Mouse (Mus musculus) layer of hippocampus, postnatal 14 days (tissue): Measurements from ENCODE around the gene Tbx3. TPM values are rescaled to one million over a fixed set of nuclear protein-coding genes. Genes with fewer than 3 reads are reported as not detected.

ENCODE experiments used
- DNase-seq, 2 experiments: peaks; one replicate each; pipeline ENCODE4 v3.0.0; 2021 to 2022; ENCODE audit warnings: low spot score in 2 of 2, mixed read lengths in 1 of 2
- total RNA-seq, 2 experiments: library from RNA; stranded (reverse); gene quantifications; 2 replicates each; pipeline ENCODE4 v1.2.3; 2021

Gene Tbx3
- total RNA-seq, 2 experiments from 2014 or later: 3.1 to 3.9 TPM

DNA sequence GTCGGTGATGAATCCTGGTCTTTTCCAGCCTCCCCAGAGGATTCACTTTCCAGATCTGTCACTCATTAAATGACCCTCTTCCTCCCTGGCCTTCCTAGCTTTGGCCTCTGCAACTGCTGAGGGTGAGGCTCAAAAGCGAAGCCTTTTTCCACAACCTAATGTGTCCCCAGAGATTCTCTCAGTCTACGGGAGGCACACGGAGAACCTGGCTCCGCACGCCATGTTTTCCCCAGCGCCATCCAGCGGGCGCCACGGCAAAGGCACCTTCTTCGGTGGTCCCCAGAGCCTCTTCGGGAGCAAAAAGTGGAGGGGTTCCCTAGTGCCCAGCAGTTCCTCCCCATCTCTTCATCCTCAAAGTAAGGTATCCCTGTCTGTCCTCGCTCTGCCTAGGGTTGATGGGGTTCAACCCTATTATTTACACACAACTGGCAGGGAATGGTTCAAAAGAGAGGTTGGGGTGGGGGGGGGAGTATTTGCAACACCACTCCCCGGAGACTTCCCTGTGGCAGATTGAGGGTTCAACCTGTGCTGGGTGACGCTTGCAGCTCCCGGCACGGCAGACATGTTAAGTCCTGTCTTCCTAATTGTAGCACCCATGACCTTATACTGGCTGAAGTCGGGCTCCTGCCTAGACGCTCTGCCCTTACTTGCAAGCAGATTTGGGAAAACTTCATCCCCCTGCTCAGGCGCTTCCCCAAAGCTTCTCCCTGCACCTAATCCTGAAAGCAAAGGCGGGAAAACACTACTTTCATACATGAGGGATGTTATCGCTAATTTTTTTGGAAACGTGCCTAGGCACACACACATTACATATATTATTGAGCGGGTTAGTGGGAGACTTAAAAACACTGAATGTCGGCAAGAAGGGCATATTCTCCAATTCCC, 9.7 kb upstream of the Tbx3 start:
- no peak for DNase-seq

DNA sequence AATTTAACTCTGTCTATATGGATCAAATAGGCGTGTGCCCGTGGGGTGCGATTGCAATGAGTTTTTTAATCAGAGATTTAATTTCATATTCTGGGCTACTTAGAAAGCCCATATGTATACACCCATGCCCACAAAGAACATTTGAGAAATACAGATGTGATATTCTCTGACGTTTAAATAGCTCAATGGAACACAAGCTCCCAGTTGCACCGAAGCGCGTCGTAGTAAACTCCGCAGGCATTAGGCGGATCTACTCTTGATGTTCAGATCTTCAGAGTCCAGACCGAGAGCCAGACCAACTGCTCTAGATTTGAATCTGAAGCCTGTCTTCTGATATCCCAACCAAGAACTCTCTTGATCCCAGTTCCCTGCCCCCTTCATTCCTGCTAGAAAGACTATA, 9.0 kb upstream of the Tbx3 start:
- DNase-seq: no peak

DNA sequence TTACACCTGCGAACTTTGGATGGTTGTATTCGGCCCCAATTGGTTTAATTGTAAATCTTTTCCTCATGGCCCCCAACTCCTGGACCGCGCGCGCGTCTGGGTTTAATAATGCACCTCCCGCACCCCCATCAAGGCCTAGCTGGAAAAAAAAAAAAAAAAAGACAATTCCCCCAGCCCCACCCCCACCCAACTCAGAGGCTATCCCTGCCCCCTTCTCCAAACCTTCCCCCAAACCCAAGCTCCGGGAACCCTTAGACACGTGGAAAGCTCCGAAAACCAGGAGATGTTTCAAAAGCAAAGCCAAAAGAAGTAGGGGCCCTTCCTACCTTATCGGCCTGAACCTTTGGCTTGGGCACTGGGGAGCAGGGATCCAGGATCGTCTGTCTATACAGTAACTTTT, 8.1 kb upstream of the Tbx3 start:
- DNase-seq: no peak

DNA sequence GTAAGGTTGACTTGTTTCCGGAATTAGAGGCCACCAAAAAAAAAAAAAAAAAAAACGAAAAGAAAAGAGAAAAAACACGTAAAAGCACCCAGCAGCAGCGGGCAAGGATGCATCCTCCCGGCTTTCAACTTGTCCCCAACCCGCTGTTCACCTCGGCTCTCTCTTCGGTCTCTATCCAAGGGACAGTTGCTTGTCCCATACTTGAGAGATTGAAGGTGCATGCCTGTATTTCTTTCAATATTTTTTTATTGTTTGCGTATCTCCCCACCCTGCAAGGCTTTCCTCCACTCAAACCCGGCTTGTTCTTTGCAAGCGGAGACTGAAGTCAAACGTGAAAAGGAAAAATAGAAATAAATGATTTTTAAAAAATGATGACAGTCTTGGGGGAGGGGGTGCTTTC, 7.7 kb upstream of the Tbx3 start:
- no peak for DNase-seq

DNA sequence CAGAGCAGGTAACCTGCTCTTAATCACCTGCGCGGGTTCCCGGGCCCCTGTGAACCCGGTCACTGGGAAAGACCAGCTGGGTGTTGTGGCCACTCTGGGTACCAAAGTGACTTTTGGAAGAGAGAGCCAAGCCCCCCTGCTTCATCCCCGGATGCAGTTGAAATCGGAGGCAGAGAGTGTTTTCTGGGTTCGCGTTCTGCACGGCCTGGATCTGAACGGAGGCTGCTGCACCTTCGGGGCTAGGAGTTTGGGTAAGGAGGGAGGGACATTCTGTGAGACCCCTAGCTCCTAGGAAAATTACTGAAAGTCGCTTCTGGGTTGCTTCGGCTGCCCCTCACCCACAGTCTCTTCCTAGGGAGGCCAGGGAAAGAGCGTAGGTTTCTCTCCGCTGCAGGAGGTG, 7.2 kb upstream of the Tbx3 start:
- no peak for DNase-seq

DNA sequence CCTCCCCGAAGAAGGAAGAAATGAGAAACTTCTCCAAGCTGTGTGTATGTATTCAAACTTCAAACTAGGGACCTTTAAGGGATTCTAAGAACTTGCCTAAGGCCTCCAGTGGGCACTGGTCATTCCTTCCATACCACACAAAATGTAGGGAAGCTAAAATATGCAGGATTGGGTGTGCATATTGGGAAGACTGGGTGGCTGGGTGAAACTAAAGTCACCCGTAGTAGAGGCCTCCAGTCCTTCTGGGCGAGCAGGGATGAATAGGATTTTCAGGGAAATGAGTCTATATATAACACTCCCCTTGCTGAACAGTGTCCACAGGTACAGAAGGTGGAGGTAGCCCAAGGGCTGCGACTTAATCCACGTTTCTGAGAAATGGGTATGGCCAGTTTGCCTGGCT, 6.7 kb upstream of the Tbx3 start:
- no peak for DNase-seq

DNA sequence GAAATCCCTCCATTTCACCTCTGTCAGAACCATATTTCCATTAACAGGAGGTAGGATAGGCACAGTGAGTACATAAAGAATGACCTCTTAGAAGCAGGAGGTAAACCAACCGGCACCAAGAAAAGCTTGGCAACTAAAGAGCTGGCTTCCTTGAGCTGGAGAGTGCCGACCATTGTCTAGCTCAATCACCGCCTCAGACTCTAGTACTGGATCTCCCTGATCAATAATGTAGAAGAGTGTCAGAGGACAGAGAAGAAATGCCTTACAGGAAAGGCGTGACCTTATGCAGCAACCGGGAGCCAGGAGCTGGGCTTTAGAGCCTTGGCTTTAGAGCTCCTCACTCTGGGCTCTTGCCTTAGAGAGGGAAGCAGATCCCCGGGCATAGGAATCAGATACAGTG, 4.7 kb upstream of the Tbx3 start:
- no peak for DNase-seq

DNA sequence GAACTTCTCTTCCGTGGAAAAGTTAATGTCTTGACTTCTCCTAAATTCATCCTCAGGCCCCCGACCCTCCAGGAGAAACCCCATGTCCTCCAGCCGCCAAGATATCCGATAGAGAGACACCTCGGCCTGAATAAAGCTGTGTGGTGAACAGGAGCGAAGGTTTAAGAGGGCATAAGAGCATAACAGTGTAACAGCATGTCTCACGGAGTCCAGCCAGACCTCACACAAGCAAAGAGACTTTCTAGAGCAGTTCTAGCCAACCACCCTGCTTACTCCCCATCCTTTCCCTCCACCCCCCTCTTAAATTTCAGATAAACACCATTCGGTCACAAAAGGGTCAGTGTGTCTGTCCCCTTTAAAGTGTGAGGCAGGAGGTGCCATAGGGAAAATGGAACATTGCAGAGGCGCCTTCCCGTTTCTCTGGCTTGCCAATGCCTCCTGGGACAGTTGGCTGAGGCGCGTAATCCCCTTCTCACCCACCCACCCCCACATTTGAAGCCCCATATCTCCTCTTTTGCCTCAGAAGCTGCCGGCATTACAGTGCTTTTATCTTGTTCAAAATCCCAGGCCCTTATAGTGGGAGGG, 3.0 kb upstream of the Tbx3 start:
- DNase-seq: no peak

DNA sequence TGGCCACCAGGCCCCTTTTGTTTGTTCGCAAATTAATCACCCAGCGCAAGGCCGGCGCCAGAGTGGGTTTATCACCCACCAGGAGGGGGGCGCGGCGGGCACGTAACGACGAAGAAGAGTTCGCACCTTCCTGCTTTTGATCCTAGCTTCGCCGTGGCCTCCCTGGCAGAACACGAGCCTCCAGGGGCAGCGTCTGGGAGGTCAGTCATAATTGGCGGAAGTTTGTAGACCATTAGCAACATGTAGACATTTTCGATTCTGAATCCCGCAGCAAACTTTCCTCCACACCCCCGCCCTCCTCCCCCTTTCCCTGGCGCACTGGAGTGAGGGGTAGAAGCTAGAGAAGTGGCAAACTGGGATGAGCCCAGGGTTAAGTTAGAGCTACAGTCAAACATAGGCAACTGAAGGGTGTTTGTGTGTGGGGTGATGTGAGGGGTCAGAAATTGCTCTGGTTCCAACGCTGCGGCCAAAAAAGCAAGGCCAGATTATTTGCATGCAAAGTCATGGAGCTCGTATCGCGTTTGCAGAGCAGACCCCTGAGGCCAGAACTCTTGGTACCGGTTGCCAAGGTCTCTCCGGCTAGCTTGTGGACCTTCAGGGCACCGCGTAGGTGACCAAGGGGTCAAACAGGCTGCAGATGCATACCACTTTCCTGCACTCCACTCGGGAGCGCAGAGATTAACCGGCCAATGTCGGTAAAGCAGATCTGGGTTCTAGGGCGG, 2.1 kb upstream of the Tbx3 start:
- no peak for DNase-seq

DNA sequence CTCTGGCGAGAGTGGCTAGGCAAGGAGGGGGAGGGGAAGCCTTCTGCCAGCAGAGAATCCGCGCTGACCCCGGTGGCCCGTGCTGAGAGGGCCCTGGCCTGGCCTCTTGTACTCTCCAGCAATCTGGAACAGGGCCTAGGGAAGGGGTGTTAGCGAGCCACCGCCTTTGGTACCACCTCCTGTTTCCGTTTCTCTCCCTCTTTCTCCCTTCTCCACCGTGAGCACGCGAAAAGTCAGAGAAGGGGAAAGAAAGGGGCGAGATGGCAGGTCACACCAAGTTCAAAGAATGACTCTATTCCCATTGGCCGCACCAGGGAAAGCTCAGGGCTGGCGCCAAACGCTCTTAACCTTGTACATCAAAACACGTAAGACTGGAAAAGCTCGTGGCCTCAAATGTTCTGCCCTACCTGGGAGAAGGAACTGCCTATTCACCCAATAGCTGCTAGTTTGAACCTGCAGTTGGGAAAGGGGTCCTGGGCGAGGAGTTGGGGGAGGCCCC, 1.5 kb upstream of the Tbx3 start:
- DNase-seq: no peak

DNA sequence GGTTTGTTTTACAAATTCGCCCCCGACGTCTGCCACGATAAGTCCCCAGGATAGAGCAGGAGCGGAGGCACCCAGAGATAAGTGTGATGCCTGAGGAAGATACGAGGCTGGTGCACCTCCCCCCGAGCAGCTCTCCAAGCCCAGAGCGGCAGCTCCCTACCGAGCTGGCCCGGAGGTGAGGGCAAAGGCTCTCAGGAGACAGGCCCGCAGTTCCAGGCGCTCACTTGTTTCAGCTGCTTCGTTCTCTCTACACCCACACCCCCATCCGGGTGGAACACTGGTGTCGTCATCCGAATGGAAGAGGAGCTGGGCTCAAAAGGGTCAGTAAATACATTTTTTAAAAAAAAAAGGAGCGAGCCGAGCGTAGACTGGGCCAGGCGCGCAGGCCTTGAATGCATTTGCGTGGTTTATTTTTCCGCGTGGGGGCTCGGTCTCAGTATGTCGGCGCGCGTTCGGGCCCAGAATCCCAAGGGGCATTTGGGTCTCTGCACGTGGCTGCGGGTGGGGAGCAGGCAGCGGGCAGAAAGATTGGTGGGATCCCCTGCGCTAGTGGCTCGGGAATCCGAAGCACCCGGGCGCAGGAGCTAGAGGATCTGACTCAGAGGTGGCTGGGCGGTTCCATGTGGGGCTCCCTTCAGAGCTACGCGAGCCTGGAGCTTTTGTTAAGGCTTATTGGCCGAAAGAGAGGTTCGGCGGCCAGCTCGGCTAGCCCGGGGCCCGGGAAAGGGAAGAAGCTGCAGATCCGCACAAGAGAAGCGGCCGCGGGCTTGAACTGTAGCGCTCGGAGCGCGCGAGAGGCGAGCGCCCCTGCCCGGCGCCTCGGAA, 516 bp upstream of the Tbx3 start:
- no peak for DNase-seq

DNA sequence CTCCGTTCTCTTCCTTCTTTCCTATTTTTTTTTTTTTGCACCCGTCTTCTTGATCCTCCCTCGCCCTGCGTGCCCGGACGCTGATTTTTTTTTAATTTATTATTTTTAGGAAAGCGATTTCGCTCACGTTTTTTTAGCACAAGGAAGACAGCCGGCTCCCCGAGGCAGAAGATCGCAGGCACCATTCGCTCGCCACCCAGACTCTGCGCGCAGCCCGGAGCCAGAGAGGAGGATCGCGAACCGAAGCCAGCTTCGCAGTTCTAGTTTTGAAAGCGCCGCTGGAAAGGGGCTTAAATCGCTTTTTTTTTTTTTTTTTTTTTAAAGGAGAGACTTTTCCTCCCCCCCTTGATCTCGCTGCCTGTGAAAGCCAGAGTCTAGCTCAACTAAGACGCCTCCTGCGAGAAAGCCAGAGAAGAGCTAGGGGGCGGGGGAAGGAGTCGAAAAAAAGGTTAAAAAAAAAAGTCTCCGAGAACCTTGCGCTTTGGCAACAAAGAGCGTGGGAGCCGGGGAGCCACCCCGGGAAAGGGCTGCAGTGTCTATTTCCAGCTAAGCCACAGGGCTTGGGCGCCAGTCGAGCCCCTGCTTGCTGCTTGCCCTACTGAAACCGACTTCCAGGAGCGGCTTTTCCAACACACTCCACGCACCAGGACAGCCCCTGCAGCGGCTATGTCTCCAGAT, 794 bp downstream of the Tbx3 start:
- DNase-seq: no peak

DNA sequence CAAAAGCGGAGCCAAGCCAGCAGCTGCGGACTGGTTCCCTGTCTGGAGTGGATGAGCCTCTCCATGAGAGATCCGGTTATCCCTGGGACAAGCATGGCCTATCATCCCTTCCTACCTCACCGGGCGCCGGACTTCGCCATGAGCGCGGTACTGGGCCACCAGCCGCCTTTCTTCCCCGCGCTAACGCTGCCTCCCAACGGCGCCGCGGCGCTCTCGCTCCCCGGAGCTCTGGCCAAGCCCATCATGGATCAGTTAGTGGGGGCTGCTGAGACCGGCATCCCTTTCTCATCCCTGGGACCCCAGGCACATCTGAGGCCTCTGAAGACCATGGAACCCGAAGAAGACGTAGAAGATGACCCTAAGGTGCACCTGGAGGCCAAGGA, 1.5 kb downstream of the Tbx3 start:
- no peak for DNase-seq

DNA sequence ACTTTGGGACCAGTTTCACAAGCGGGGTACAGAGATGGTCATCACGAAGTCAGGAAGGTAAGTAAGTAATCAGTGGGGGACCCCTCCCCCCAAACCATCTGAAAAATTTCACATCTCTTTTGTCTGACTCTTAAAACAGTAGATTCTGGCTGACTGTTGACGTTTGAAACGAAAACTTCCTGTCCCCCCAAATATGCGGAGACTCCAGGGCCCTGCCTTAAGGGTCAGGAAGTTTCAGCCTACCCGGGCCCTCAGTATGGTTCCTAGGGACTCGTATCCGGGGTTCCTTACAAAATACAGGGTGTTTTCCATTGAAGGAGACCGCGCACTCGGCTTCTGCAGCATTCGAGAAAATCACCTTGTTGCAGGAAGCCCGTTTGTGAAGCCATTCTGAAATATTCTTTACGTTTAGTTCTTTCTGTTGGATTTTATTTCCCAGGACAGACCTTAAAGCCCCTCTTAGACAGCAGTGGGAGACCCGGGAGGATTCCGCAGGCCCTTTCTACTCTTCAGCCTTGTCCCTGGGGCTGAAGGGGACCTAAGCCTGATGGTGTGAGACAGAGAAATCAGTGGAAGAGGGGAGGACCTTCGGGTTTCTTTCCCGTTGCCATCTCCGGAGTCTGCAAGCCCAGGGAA, 2.0 kb downstream of the Tbx3 start:
- DNase-seq: no peak

DNA sequence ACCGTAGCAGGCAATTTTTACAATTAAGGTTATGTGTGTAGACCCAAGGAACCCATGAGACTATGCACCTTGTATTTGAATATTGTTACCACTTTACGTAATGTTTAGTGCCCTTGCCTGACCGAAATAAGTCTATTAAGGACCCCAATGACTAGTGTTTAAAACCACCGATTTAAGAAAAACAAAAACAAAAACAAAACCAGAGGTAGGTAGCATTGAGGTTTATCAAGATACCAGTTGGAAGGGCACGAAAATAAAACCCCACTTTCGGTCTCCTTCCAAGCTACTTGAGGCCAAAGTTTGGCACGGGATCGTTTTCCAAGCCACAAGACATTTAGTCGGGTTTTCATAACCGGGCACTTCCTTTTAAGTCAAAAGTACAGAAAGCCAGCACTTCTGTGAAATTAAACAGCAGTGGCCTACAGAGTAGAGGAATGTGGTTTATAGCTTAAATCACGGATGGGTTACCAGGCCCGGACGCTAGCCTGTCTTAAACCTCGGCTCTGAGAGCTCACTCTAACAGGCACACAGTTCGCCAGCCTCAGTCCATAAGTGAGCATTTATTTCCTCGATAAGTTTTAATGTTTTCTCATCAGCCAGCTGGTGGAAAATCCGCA, 2.6 kb downstream of the Tbx3 start:
- DNase-seq: peak in 1 of 2 experiments; percentile 13

DNA sequence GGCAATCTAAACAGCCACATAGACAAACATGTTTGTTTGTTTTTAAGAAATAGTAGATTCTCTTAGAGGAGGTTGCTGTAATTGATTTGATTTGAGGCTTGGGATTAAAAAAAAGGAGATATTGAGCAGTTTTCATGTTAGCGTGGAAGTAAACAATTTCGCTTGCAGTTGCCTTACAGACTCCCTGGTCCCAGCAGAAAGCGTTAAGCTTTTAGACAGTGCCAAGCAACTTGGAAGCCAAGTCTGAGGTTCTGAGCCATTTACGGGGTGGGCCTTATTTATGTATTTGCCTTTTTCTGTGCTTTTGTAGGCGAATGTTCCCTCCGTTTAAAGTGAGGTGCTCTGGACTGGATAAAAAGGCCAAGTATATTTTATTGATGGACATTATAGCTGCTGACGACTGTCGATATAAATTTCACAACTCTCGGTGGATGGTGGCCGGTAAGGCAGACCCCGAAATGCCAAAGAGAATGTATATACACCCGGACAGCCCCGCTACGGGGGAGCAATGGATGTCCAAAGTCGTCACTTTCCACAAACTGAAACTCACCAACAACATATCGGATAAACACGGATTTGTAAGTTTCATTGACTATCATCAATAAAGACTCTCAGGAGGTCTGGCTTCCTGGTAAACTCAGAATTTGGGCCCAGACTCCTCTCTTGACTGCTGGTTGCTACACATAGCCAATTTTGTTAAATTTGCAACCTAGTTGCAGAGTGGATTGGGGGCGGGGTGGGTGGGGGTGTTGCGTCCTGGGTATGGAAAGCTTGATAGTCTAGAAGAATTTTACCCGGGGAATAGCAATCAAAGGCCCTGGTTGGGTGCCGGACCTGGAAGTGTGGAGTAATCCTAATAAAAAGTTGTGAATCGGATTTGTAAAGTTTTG, 3.5 kb downstream of the Tbx3 start:
- no peak for DNase-seq

DNA sequence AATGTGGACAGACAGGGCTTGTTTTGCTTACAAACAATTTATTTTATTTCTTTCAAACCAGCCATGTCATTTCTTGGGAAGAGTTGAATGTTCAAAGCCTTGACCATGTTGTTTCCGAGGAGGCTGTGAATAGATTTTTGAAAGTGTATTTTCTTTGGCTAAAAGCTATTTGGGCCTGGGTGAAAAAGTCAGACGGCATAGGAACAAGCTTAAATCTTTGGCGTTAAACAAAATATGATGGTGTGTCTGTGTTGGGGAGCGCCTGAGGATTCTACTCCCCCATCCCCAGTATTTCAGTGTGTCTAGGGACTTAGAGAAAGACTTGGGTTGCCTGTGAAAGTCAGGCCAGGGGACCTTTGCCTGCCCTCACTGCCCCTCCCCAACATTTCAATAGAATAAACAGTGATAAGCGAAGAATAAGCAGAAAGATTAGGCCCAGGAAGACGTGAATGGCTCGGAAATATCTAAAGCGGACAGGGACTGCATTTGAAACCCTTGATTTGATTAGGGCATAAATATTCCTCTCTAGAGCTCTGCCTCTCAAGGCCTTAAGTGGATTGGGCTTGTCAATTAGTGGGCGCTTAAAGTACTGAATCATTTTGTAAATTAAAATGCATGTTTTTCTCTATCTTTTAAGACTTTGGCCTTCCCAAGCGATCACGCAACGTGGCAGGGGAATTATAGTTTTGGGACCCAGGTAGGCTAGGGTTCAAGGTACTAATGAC, 4.3 kb downstream of the Tbx3 start:
- DNase-seq: no peak

DNA sequence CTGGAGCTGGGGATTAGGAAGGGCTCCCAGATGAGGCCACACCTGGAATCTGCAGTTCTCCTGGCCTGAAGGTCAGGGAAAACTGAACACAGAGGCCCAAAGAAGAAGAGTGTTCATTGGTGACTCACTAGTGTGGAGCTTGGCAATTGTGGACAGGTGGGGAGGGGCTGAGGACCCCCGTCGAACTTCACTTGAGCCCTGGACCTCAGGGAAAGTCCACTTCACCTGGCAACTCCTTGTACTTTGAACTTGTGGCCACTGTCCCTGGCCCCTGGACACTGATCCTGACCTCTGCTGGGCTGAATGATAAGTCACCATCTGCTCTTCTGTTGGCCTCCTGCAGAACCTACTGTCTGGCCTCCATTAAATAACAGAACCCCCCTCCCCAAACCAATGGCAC, 5.8 kb downstream of the Tbx3 start:
- DNase-seq: no peak
